Mouse (Mus musculus): ENCODE data around the gene Med13l. TPM values are rescaled to one million over a fixed set of nuclear protein-coding genes. Genes with fewer than 3 reads are reported as not detected.

The Med13l gene
- total RNA-seq, 2 experiments from 2014 or later: 74.8 to 75.7 TPM

DNA sequence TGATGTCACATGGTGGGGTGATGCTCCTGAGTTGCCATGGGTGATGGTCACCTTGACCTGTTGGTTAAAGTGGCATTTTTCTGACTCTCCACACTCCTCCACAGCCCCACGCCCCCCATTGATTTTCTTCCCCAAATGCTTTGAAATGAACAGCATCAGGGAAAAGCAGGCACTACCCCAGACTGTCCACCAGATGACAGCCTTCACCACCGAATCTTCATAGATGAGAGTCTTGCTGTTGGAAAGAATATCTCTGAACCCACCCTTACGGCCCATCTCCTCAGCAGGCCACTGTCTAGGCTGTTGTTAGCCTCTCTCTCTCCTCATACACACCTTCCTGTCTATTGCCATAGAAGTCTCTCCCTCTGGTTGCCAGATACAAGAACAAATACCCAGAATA lies 213.4 kb downstream of the Med13l start:
- DNase-seq (ENCODE audit: low spot score in 2 of 2): peak; percentile 47 to 60

DNA sequence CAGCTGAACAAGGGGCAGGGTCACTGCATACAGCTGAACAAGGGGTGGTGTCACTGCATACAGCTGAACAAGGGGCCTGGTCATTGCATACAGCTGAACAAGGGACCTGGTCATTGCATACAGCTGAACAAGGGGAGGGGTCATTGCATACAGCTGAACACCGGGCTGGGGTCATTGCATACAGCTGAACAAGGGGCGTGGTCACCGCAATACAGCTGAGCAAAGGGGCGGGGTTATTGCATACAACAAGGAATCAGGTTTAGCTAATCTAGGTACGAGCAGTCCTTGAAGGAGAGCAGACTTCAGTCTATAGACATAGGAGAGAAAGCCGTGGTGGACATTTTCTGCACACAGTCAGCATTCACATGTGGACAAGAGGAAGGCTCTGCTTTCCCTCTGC lies 215.9 kb downstream of the Med13l start:
- DNase-seq (ENCODE audit: low spot score in 2 of 2): no peak

GRCm38 (mm10) chr5:118781598-118781997 lies 221.1 kb downstream of the Med13l start:
- peak; percentile 54 to 65 for DNase-seq (ENCODE audit: low spot score in 2 of 2)

DNA sequence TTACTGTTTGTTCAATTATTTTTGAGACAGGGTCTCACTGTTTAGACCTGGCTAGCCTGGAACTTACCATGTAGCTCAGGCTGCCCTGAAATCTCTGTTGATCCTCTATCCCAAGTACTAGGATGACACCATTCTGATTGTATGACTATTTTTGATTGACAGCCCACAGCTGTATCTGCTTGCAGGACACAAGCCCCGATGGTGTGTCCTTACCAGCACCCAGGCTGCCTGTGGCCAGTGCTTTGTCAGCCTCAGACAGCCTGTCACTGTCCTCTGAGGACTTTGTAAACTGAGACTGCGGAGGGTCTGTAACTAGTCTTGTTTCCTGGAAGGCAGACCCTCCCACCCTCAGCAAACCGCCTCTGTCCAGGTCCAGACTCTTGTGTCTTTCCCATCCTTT lies 221.7 kb downstream of the Med13l start:
- no peak for DNase-seq (ENCODE audit: low spot score in 2 of 2)

- DNase-seq (ENCODE audit: low spot score in 2 of 2): no peak
Measured at GRCm38 (mm10) chr5:118789226-118789625, 228.7 kb downstream of the Med13l start.

GRCm38 (mm10) chr5:118789776-118790175 lies 229.3 kb downstream of the Med13l start:
- no peak for DNase-seq (ENCODE audit: low spot score in 2 of 2)

DNA sequence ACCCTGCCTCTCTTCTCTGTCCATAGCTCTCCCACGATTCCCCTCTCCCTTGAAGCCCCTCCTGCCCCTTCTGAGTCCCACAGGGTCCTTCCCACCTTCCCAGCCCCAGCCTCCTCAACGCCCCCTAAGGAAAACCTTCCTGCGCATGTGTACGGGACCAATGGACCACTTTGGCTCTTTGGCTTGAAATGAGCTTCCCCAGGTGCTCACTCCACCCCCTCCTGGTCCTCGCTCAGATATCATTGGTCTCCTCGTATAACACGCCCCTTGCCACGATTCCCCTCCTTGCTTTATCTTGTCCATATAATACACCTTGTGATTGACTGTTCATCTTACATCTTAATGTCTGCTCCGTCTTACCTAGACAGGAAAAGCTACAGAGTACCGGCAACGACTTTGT lies 237.3 kb downstream of the Med13l start:
- no peak for DNase-seq (ENCODE audit: low spot score in 2 of 2)

DNA sequence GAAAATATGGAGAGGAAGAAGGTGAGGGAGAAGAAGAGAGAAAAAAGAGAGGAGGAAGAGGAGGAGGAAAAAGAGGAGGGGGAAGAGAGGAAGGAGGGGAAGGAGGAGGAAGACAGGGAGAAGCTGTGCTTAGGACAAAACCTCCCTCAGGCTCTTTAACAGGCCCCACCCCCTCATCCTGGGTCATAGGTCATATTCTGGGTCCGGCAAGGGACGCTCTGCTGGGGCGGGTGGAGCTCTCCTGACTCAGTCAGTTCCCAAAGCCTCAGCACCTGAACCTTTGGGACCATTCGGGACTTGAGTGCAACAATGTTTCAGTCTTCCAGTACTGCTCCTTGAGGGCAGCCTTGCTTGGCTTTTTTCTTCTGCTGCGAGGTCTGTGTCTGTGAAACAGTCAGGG lies 241.1 kb downstream of the Med13l start:
- no peak for DNase-seq (ENCODE audit: low spot score in 2 of 2)

DNA sequence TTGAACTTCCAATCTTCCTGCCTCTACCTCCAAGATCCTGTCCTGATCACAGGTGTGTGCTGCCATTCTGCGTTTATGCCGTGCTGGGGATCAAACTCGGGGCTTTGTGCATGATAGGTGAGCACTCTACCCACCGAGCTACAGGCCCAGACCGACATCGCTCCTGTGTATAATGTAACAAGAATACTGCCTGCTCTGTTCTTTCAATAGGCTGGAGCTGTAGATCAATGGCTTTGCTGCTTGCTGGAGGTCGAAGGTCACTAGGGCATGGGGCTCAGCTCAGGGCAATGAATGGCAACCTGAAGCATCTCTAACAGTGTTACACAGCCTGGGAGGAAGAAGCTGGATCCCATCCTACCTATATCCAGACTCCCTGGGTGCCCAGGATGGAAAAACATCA lies 241.6 kb downstream of the Med13l start:
- no peak for DNase-seq (ENCODE audit: low spot score in 2 of 2)

- no peak for DNase-seq (ENCODE audit: low spot score in 2 of 2)
Measured at GRCm38 (mm10) chr5:118808946-118809345, 248.5 kb downstream of the Med13l start.

GRCm38 (mm10) chr5:118809588-118809987 lies 249.1 kb downstream of the Med13l start:
- DNase-seq (ENCODE audit: low spot score in 2 of 2): no peak

DNA sequence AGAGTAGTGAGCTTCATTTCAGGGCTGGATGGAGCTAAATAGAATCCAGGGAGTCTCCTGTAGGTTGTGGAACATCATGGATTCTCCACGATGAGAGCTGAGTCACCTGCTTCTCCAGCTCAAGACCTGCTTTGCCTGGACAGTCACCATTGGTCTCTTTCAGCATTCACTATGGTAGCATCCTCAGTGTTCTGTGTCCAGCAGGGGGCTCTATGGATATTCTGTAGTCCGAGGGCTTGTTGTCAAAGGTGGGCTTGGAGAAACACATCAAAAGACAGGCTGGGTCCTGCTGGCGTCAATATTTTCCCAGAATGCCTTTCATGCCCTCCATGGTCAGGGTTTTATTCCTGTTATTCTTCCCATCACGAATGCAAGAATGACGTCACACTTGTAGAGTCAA lies 251.2 kb downstream of the Med13l start:
- no peak for DNase-seq (ENCODE audit: low spot score in 2 of 2)

- no peak for DNase-seq (ENCODE audit: low spot score in 2 of 2)
Measured at GRCm38 (mm10) chr5:118812421-118812820, 251.9 kb downstream of the Med13l start.

- no peak for DNase-seq (ENCODE audit: low spot score in 2 of 2)
Measured at GRCm38 (mm10) chr5:118812947-118813401, 252.5 kb downstream of the Med13l start.

- DNase-seq (ENCODE audit: low spot score in 2 of 2): peak in 1 of 2 experiments; percentile 3
Measured at GRCm38 (mm10) chr5:118814052-118814451, 253.6 kb downstream of the Med13l start.
